Mouse (Mus musculus): ENCODE results near the gene Gimap7.

Gimap7 gene

GRCm38 (mm10) chr6:48741273-48741672, 22.9 kb downstream of the Gimap7 start:
- DNase-seq (ENCODE audit: low spot score): no peak

- DNase-seq (ENCODE audit: low spot score): no peak
Measured at GRCm38 (mm10) chr6:48741711-48742206, 23.3 kb downstream of the Gimap7 start.

GRCm38 (mm10) chr6:48742422-48743351, 24.3 kb downstream of the Gimap7 start:
- DNase-seq (ENCODE audit: low spot score): no peak

- DNase-seq (ENCODE audit: low spot score): no peak
Measured at GRCm38 (mm10) chr6:48745490-48745889, 27.1 kb downstream of the Gimap7 start.

- DNase-seq (ENCODE audit: low spot score): no peak
Measured at GRCm38 (mm10) chr6:48745959-48746889, 27.8 kb downstream of the Gimap7 start, which contains the start of gene Gimap5. Gene Gimap5, plus strand, starts transcription at chr6:48746197.

- no peak for DNase-seq (ENCODE audit: low spot score)
Measured at GRCm38 (mm10) chr6:48747091-48747966, 28.9 kb downstream of the Gimap7 start.

GRCm38 (mm10) chr6:48763567-48764270, 45.3 kb downstream of the Gimap7 start:
- no peak for DNase-seq (ENCODE audit: low spot score)

GRCm38 (mm10) chr6:48764496-48764895, 46.1 kb downstream of the Gimap7 start:
- no peak for DNase-seq (ENCODE audit: low spot score)

GRCm38 (mm10) chr6:48768178-48768869, 49.9 kb downstream of the Gimap7 start:
- no peak for DNase-seq (ENCODE audit: low spot score)

- no peak for DNase-seq (ENCODE audit: low spot score)
Measured at GRCm38 (mm10) chr6:48768933-48769332, 50.5 kb downstream of the Gimap7 start.

- no peak for DNase-seq (ENCODE audit: low spot score)
Measured at GRCm38 (mm10) chr6:48770696-48771095, 52.3 kb downstream of the Gimap7 start, which contains the start of gene Gimap3. Gene Gimap3, minus strand, starts transcription at chr6:48770851.

- peak; percentile 76 for DNase-seq (ENCODE audit: low spot score)
Measured at GRCm38 (mm10) chr6:48772030-48772429, 53.6 kb downstream of the Gimap7 start.
